Mouse (Mus musculus) Patski (cell line): ENCODE data around the gene Rdh14. TPM values are rescaled to one million over a fixed set of nuclear protein-coding genes. Genes with fewer than 3 reads are reported as not detected.

Experiments used
- ATAC-seq: fragments of 100-300 bp; one replicate; pipeline ENCODE4 v1.8.0; 2021
- CTCF ChIA-PET: fragments of 350-600 bp; sonication (Branson Sonifier 250); formaldehyde crosslinking; loops from one replicate; lab custom pipeline; 2022; ENCODE audit warnings: inconsistent platforms; lab: Charles Lee
- POLR2A ChIA-PET: fragments of 350-600 bp; sonication (Branson Sonifier 250); formaldehyde crosslinking; loops from one replicate; lab custom pipeline; 2022; ENCODE audit warnings: antibody characterized with exemption, inconsistent platforms; lab: Charles Lee
- DNase-seq: peaks from one replicate; pipeline ENCODE4 v3.0.0-alpha.2; 2011; ENCODE audit warnings: low read depth, low spot score
- H3K27me3 ChIP-seq: fragments of 371-371 bp; one replicate; pipeline ENCODE4 v1.5.1; 2021
- CTCF ChIP-seq: fragments of 100-300 bp; IDR thresholded peaks from one replicate; pipeline ENCODE4 v1.5.1; 2021
- in situ Hi-C: fragments of 300-500 bp; cut with MboI; formaldehyde crosslinking; loops from 3 replicates; pipeline ENCODE4 v1.11.1; 2018; ENCODE audit warnings: low pct_unique_long_range_greater_than_20kb, mixed read lengths
- polyA plus RNA-seq: library from polyadenylated mRNA; unstranded; gene quantifications from one replicate; pipeline ENCODE4 v1.2.3, GENCODE M21; 2021

Rdh14 gene
- 28.6 TPM for polyA plus RNA-seq

GRCm38 (mm10) chr12:10390671-10391441 lies at the start of gene Rdh14:
Gene Rdh14, plus strand, starts transcription at chr12:10390772.
- H3K27me3 ChIP-seq: no peaks in the 10 kb centered on the region
- peak; percentile 98 for TF ChIP-seq CTCF
- DNase-seq (peak; percentile 72), ATAC-seq (peak; percentile 98)
- in situ Hi-C loops: no loop called here
- ChIA-PET POLR2A (interaction anchor here (0.7 to 1.3 kb wide), 3 partner anchors 8 to 124 kb away, joined by 3 to 5 read pairs (median 3); no protein-coding TSS in a partner anchor), CTCF (interaction anchor here (1.3 kb wide), 1 partner anchor 1265 kb away, joined by 3 read pairs; no protein-coding TSS in a partner anchor)

- ChIA-PET POLR2A (no interaction called here), CTCF (interaction anchor here (1.2 kb wide), 1 partner anchor 21 kb away, joined by 3 read pairs; no protein-coding TSS in a partner anchor)
- no peak for TF ChIP-seq CTCF
These were observed 39.9 kb upstream of the Rdh14 start for GRCm38 (mm10) chr12:10350706-10351105.

GRCm38 (mm10) chr12:10357756-10358155 lies 32.8 kb upstream of the Rdh14 start:
- H3K27me3 ChIP-seq: no peaks in the 10 kb centered on the region
- in situ Hi-C loops: no loop called here
- ChIA-PET POLR2A (no interaction called here), CTCF (no interaction called here)
- TF ChIP-seq CTCF: no peak
- DNase-seq (no peak), ATAC-seq (no peak)

More at GRCm38 (mm10) chr12:10350706-10351105, 39.9 kb upstream of the Rdh14 start:
- DNase-seq (no peak), ATAC-seq (no peak)
- H3K27me3 ChIP-seq: no peaks in the 10 kb centered on the region
- in situ Hi-C loops: no loop called here

- no peak for TF ChIP-seq CTCF
- H3K27me3 ChIP-seq: no peaks in the 10 kb centered on the region
- in situ Hi-C loops: no loop called here
- CTCF ChIA-PET: no interaction called here
- ATAC-seq: no peak
- DNase-seq: no peak
- POLR2A ChIA-PET: no interaction called here
These were observed 20.9 kb upstream of the Rdh14 start, which contains the start of gene Nt5c1b for GRCm38 (mm10) chr12:10369673-10370072. Gene Nt5c1b, plus strand, starts transcription at chr12:10369973.

- CTCF ChIA-PET: interaction anchor here (1.3 kb wide), 1 partner anchor 9 kb away, joined by 3 read pairs; no protein-coding TSS in a partner anchor
- ATAC-seq (no peak), DNase-seq (no peak)
- POLR2A ChIA-PET: no interaction called here
- in situ Hi-C loops: no loop called here
- no peak for TF ChIP-seq CTCF
- H3K27me3 ChIP-seq: no peaks in the 10 kb centered on the region
These were observed 10.2 kb downstream of the Rdh14 start for GRCm38 (mm10) chr12:10400788-10401187.

- no peak for TF ChIP-seq CTCF
- no peaks in the 10 kb centered on the region for H3K27me3 ChIP-seq
- ChIA-PET CTCF (interaction anchor here (1.3 to 1.7 kb wide), 2 partner anchors 8 to 42 kb away, joined by 3 read pairs; no protein-coding TSS in a partner anchor), POLR2A (interaction anchor here (1.1 kb wide), 1 partner anchor 11 kb away, joined by 3 read pairs; no protein-coding TSS in a partner anchor)
- no peak for DNase-seq
- in situ Hi-C loops: no loop called here
- ATAC-seq: no peak
These were observed 12.0 kb downstream of the Rdh14 start for GRCm38 (mm10) chr12:10402421-10403115.

GRCm38 (mm10) chr12:10410511-10411179 lies 20.1 kb downstream of the Rdh14 start:
- ATAC-seq: no peak
- in situ Hi-C loops: no loop called here
- POLR2A ChIA-PET: no interaction called here
- no peak for DNase-seq
- no peaks in the 10 kb centered on the region for H3K27me3 ChIP-seq
- TF ChIP-seq CTCF: no peak
- CTCF ChIA-PET: interaction anchor here (1.2 to 1.5 kb wide), 3 partner anchors 9 to 28 kb away, joined by 3 to 6 read pairs (median 3); no protein-coding TSS in a partner anchor

GRCm38 (mm10) chr12:10411453-10411852 lies 20.9 kb downstream of the Rdh14 start:
- ChIA-PET CTCF (no interaction called here), POLR2A (no interaction called here)
- ATAC-seq (no peak), DNase-seq (no peak)
- H3K27me3 ChIP-seq: no peaks in the 10 kb centered on the region
- no peak for TF ChIP-seq CTCF
- in situ Hi-C loops: no loop called here

- no peak for TF ChIP-seq CTCF
- DNase-seq: no peak
- POLR2A ChIA-PET: no interaction called here
- no peak for ATAC-seq
- CTCF ChIA-PET: interaction anchor here (1.4 kb wide), 1 partner anchor 15 kb away, joined by 3 read pairs; no protein-coding TSS in a partner anchor
- no peaks in the 10 kb centered on the region for H3K27me3 ChIP-seq
- in situ Hi-C loops: no loop called here
These were observed 31.8 kb downstream of the Rdh14 start for GRCm38 (mm10) chr12:10422347-10422746.
